Mouse (Mus musculus) MEL (cell line): Measurements from ENCODE around the gene Igsf8. TPM values are rescaled to one million over a fixed set of nuclear protein-coding genes. Genes with fewer than 3 reads are reported as not detected.

Source experiments
- DNase-seq: peaks from one replicate; pipeline ENCODE4 v3.0.0; 2011; ENCODE audit warnings: low read depth, low spot score
- H3K27ac ChIP-seq: 2 replicates; pipeline ENCODE4 v1.5.1; 2012; ENCODE audit warnings: low read depth, mild to moderate bottlenecking, control low read depth, low read length, moderate library complexity; ENCODE audit not compliant: control insufficient read depth
- H3K27me3 ChIP-seq, 2 experiments: fragments of 150-350 bp in 1 of 2; sonication (generic) in 1 of 2; 2 replicates each; pipeline ENCODE4 v1.6.1; 2012; ENCODE audit warnings: low read length in 2 of 2, mild to moderate bottlenecking in 2 of 2, improper control_type of control experiment in 1 of 2, moderate library complexity in 1 of 2; ENCODE audit not compliant: insufficient read depth in 2 of 2, control insufficient read depth in 1 of 2
- H3K36me3 ChIP-seq, 2 experiments: 2 replicates each; pipeline ENCODE4 v1.6.1; 2012 to 2014; ENCODE audit warnings: low read length in 2 of 2, improper control_type of control experiment in 1 of 2, inconsistent platforms in 1 of 2, mild to moderate bottlenecking in 1 of 2; ENCODE audit not compliant: insufficient read depth in 2 of 2, control insufficient read depth in 1 of 2
- H3K4me1 ChIP-seq, 2 experiments: fragments of 150-350 bp in 1 of 2; sonication (generic) in 1 of 2; 2 replicates each; pipeline ENCODE4 v1.6.1; 2012; ENCODE audit warnings: low read length in 2 of 2, improper control_type of control experiment in 1 of 2, mild to moderate bottlenecking in 1 of 2; ENCODE audit not compliant: insufficient read depth in 2 of 2, control insufficient read depth in 1 of 2
- H3K4me3 ChIP-seq, 2 experiments: fragments of 150-350 bp in 1 of 2; sonication (generic) in 1 of 2; 2 replicates each; pipeline ENCODE4 v1.5.1; 2012; ENCODE audit warnings: low read depth in 2 of 2, low read length in 2 of 2, mild to moderate bottlenecking in 2 of 2, moderate library complexity in 2 of 2, control low read depth in 1 of 2, improper control_type of control experiment in 1 of 2; ENCODE audit not compliant: control insufficient read depth in 1 of 2, insufficient read depth in 1 of 2
- H3K79me2 ChIP-seq: 2 replicates; pipeline ENCODE4 v1.6.1; 2012; ENCODE audit warnings: mild to moderate bottlenecking, low read length, moderate library complexity; ENCODE audit not compliant: control insufficient read depth, poor library complexity, insufficient read depth
- H3K9ac ChIP-seq: 2 replicates; pipeline ENCODE4 v1.6.1; 2012; ENCODE audit warnings: low read depth, mild to moderate bottlenecking, control low read depth, low read length, moderate library complexity; ENCODE audit not compliant: control insufficient read depth, poor library complexity, severe bottlenecking
- H3K9me3 ChIP-seq: fragments of 150-350 bp; sonication (generic); replicated peaks from 2 replicates; pipeline ENCODE4 v1.6.1; 2012; ENCODE audit warnings: mild to moderate bottlenecking, low read length, improper control_type of control experiment, moderate library complexity; ENCODE audit not compliant: insufficient read depth
- CHD1 ChIP-seq: IDR thresholded peaks from 2 replicates; pipeline ENCODE4 v1.6.1; 2012; ENCODE audit warnings: low read depth, mild to moderate bottlenecking, inconsistent platforms, low read length, improper control_type of control experiment
- CTCF ChIP-seq, 3 experiments: IDR thresholded peaks in 2 of 3; conservative IDR thresholded peaks in 1 of 3; 2 replicates each; pipeline ENCODE4 v1.5.1; 2011 to 2012; ENCODE audit warnings: low read length in 3 of 3, low read depth in 2 of 3, mild to moderate bottlenecking in 2 of 3, improper control_type of control experiment in 1 of 3, inconsistent platforms in 1 of 3, mixed read lengths in 1 of 3, moderate library complexity in 1 of 3; ENCODE audit not compliant: control insufficient read depth in 1 of 3, insufficient read depth in 1 of 3, poor library complexity in 1 of 3, severe bottlenecking in 1 of 3
- E2F4 ChIP-seq: IDR thresholded peaks from 2 replicates; pipeline ENCODE4 v1.6.1; 2011; ENCODE audit warnings: low read depth, low read length, improper control_type of control experiment, borderline replicate concordance
- ELF1 ChIP-seq: IDR thresholded peaks from 2 replicates; pipeline ENCODE4 v1.6.1; 2014; ENCODE audit warnings: low read depth, mild to moderate bottlenecking, inconsistent platforms, low read length, improper control_type of control experiment, moderate library complexity
- EP300 ChIP-seq, 2 experiments: IDR thresholded peaks; 2 replicates each; pipeline ENCODE4 v1.6.1; 2011; ENCODE audit warnings: improper control_type of control experiment in 2 of 2, low read length in 2 of 2, low read depth in 1 of 2, mild to moderate bottlenecking in 1 of 2
- ETS1 ChIP-seq: IDR thresholded peaks from 2 replicates; pipeline ENCODE4 v1.6.1; 2012; ENCODE audit warnings: low read depth, mild to moderate bottlenecking, inconsistent platforms, low read length, improper control_type of control experiment, moderate library complexity
- GABPA ChIP-seq: IDR thresholded peaks from 2 replicates; pipeline ENCODE4 v1.6.1; 2012; ENCODE audit warnings: low read depth, mild to moderate bottlenecking, inconsistent platforms, low read length, improper control_type of control experiment, moderate library complexity
- GATA1 ChIP-seq: IDR thresholded peaks from 2 replicates; pipeline ENCODE4 v1.6.1; 2011; ENCODE audit warnings: low read depth, low read length, improper control_type of control experiment
- HCFC1 ChIP-seq: IDR thresholded peaks from 2 replicates; pipeline ENCODE4 v1.6.1; 2012; ENCODE audit warnings: low read depth, mild to moderate bottlenecking, inconsistent platforms, low read length, improper control_type of control experiment, moderate library complexity
- MAFK ChIP-seq: IDR thresholded peaks from 2 replicates; pipeline ENCODE4 v1.6.1; 2011; ENCODE audit warnings: low read depth, mild to moderate bottlenecking, low read length, improper control_type of control experiment, borderline replicate concordance
- MAX ChIP-seq: IDR thresholded peaks from 2 replicates; pipeline ENCODE4 v1.6.1; 2011; ENCODE audit warnings: low read length, improper control_type of control experiment
- MAZ ChIP-seq: IDR thresholded peaks from 2 replicates; pipeline ENCODE4 v1.6.1; 2012; ENCODE audit warnings: low read depth, mild to moderate bottlenecking, inconsistent platforms, low read length, improper control_type of control experiment
- MYB ChIP-seq: IDR thresholded peaks from 2 replicates; pipeline ENCODE4 v1.6.1; 2011; ENCODE audit warnings: mild to moderate bottlenecking, low read depth, low read length, improper control_type of control experiment
- NRF1 ChIP-seq: IDR thresholded peaks from 2 replicates; pipeline ENCODE4 v1.6.1; 2014; ENCODE audit warnings: low read depth, mild to moderate bottlenecking, inconsistent platforms, low read length, improper control_type of control experiment, moderate library complexity; ENCODE audit not compliant: poor library complexity, insufficient read depth, severe bottlenecking
- POLR2A ChIP-seq, 2 experiments: IDR thresholded peaks; 2 replicates each; pipeline ENCODE4 v1.6.1; 2011 to 2012; ENCODE audit warnings: low read length in 2 of 2, mild to moderate bottlenecking in 2 of 2, control low read depth in 1 of 2, improper control_type of control experiment in 1 of 2, low read depth in 1 of 2, moderate library complexity in 1 of 2; ENCODE audit not compliant: control insufficient read depth in 1 of 2, insufficient read depth in 1 of 2, poor library complexity in 1 of 2
- POLR2AphosphoS2 ChIP-seq: IDR thresholded peaks from 2 replicates; pipeline ENCODE4 v1.6.1; 2011; ENCODE audit warnings: low read length, improper control_type of control experiment
- POLR2AphosphoS5 ChIP-seq: IDR thresholded peaks from 2 replicates; pipeline ENCODE4 v1.6.1; 2012; ENCODE audit warnings: low read depth, borderline replicate concordance, mild to moderate bottlenecking, inconsistent platforms, low read length, moderate library complexity, mixed read lengths
- RAD21 ChIP-seq: IDR thresholded peaks from 2 replicates; pipeline ENCODE4 v1.6.1; 2011; ENCODE audit warnings: mild to moderate bottlenecking, low read depth, low read length, improper control_type of control experiment
- RCOR1 ChIP-seq: IDR thresholded peaks from 2 replicates; pipeline ENCODE4 v1.6.1; 2012; ENCODE audit warnings: low read depth, mild to moderate bottlenecking, inconsistent platforms, low read length, improper control_type of control experiment
- SIN3A ChIP-seq: IDR thresholded peaks from 2 replicates; pipeline ENCODE4 v1.6.1; 2012; ENCODE audit warnings: low read length, improper control_type of control experiment, inconsistent platforms
- SMC3 ChIP-seq: IDR thresholded peaks from 2 replicates; pipeline ENCODE4 v1.6.1; 2011; ENCODE audit warnings: low read depth, low read length, improper control_type of control experiment
- TBP ChIP-seq: IDR thresholded peaks from 2 replicates; pipeline ENCODE4 v1.8.0; 2011; ENCODE audit warnings: low read depth, low read length, improper control_type of control experiment
- TCF12 ChIP-seq: IDR thresholded peaks from 2 replicates; pipeline ENCODE4 v1.6.1; 2014; ENCODE audit warnings: low read depth, mild to moderate bottlenecking, inconsistent platforms, low read length, improper control_type of control experiment, moderate library complexity
- UBTF ChIP-seq: IDR thresholded peaks from 2 replicates; pipeline ENCODE4 v1.6.1; 2012; ENCODE audit warnings: low read depth, mild to moderate bottlenecking, inconsistent platforms, low read length, improper control_type of control experiment, moderate library complexity, borderline replicate concordance; ENCODE audit not compliant: insufficient read depth
- USF1 ChIP-seq: IDR thresholded peaks from 2 replicates; pipeline ENCODE4 v1.6.1; 2014; ENCODE audit warnings: low read depth, mild to moderate bottlenecking, inconsistent platforms, low read length, improper control_type of control experiment, moderate library complexity
- USF2 ChIP-seq, 2 experiments: IDR thresholded peaks; 2 replicates each; pipeline ENCODE4 v1.6.1; 2011 to 2012; ENCODE audit warnings: improper control_type of control experiment in 2 of 2, low read length in 2 of 2, borderline replicate concordance in 1 of 2, inconsistent platforms in 1 of 2, low read depth in 1 of 2, mild to moderate bottlenecking in 1 of 2; ENCODE audit not compliant: insufficient read depth in 1 of 2
- ZC3H11A ChIP-seq: IDR thresholded peaks from 2 replicates; pipeline ENCODE4 v1.6.1; 2012; ENCODE audit warnings: low read depth, mild to moderate bottlenecking, inconsistent platforms, low read length, improper control_type of control experiment
- ZMIZ1 ChIP-seq: IDR thresholded peaks from 2 replicates; pipeline ENCODE4 v1.6.1; 2012; ENCODE audit warnings: low read depth, mild to moderate bottlenecking, inconsistent platforms, low read length, improper control_type of control experiment, moderate library complexity
- ZNF384 ChIP-seq: IDR thresholded peaks from 2 replicates; pipeline ENCODE4 v1.6.1; 2012; ENCODE audit warnings: low read depth, mild to moderate bottlenecking, inconsistent platforms, low read length, improper control_type of control experiment
- polyA plus RNA-seq, 2 experiments: library from polyadenylated mRNA; stranded (reverse) in 1 of 2; unstranded in 1 of 2; fragments of >175 nt in 1 of 2; fragments of >200 nt in 1 of 2; gene quantifications; 2 replicates each; pipeline versions ENCODE4 v1.2.1 to v1.2.4; 2012; ENCODE audit warnings: low replicate concordance in 2 of 2, low read depth in 1 of 2; ENCODE audit not compliant: insufficient read length in 2 of 2, insufficient read depth in 1 of 2, missing spikeins in 1 of 2
- total RNA-seq: library from RNA; depleted of rRNA; stranded (reverse); fragments of 300-350 nt; gene quantifications from 2 replicates; pipeline ENCODE4 v1.2.3, GENCODE M21; 2012

The Igsf8 gene
- total and polyA plus RNA-seq, 3 experiments, result 88.0 to 97.2 TPM; not detected in 1

DNA sequence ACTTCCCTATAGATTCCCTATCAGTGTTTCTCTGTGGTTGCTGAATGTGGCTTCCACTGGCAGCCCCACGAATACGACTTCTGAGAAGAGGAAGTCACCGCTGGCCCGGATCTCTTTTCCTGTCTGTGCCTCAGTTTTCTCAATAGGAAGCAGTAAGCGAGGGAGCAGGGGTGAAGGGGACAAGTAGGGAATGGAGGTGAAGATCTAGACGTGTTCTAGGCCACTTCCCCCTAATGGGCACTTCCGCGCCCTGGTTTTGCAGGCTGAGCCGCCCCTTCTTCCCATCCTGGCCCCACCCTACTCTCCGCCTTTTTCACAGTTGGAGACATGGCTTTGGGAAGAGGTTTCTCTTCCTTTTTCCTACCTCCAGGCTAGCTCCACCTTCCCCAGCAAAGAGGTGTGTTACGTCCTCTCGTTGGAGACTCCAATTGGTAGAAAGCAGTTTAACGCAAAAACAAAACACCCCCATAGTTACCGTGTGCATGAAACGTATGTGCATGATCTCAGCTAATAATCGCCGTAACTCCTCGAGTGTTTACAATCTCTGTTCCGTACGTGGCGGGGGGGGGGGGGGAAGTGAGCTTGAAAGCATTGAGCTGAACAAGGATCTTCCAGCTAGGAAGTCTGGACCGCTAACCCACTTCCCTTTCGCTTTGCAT is 49.9 kb downstream of the Igsf8 start (continued):
- TF ChIP-seq MAZ (0 out of 2 replicates have a peak, but pooled peaks have one; percentile 6), ZMIZ1 (no peak), GATA1 (peak; percentile 37; the same call in 1 of the 2 replicates), ZNF384 (no peak), CTCF (IDR thresholded peaks at IDR 0.05 in 2 of 3, conservative IDR thresholded peaks at IDR 0.05 in 1 of 3; ENCODE audit: control insufficient read depth in 1 of 3, insufficient read depth in 1 of 3, low read depth in 2 of 3, low read length in 3 of 3, poor library complexity in 1 of 3, severe bottlenecking in 1 of 3) (no peak), RCOR1 (peak; percentile 76), GABPA (no peak)

DNA sequence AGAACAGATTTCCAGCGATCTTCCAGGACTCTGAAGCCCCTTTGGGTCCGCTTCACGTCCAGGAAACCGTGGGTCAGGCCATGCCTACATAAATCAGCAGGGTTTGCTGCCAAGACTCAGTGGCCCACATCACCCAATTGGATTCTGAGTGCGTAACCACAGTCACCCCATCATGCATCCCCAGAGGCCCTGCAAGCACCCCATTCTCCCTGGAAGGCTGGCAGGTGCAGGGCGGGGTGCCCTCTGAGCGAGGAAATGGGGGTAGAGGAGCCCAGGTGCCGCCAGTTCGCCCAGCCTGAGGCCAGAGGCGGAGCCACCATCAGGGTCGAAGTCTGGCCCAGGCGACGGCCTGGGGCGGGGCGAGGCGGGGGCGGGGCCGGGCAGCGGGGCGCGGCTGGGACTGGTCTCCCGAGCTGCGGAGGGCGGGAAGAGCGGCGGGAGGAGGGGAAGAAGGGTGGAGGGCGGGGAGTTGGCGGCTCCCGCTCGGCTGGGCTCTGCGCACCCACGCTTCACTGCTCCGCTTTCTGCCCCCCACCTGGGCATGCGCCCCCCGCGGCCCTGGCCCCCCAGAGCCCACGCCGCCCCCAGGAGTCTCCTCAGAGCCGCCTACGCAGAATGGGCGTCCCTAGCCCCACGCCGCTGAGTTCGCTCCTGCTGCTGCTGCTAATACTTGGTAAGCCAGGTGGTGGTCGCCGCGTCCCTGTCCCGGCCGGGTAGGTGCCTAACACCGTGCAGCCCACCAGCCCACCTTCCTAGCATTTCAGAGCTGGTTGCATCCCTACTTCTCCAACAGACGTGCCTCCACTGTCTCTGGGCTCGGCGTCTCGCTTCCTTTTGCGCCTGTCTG is 50.7 kb downstream of the Igsf8 start:
- H3K27me3 ChIP-seq, result no peaks in the 10 kb centered on the region
- peak overlapping the region; percentile 86 to 93 for H3K4me3 ChIP-seq
- peak overlapping the region; percentile 90 for H3K9ac ChIP-seq
- H3K27ac ChIP-seq, result peak overlapping the region; percentile 62
- peaks cover 22% of the 10 kb centered on the region for H3K79me2 ChIP-seq
- H3K36me3 ChIP-seq, result 0 out of 4 replicates have a peak, but pooled peaks cover 0 to 3% of the 10 kb centered on the region in 2 experiments
- H3K4me1 ChIP-seq, result peaks cover 2 to 10% of the 10 kb centered on the region in 2 experiments
- no peaks in the 10 kb centered on the region for H3K9me3 ChIP-seq
- DNase-seq, result peak; percentile 89
- TF ChIP-seq GABPA, result no peak
- TF ChIP-seq ETS1, result no peak
- no peak for TF ChIP-seq POLR2AphosphoS2
- TF ChIP-seq ZC3H11A, result no peak
- 0 out of 2 replicates have a peak, but pooled peaks have one; percentile 1 for TF ChIP-seq TBP
- no peak for TF ChIP-seq ZNF384
- TF ChIP-seq POLR2A (IDR thresholded peaks at IDR 0.05; ENCODE audit: control insufficient read depth in 1 of 2, insufficient read depth in 1 of 2, low read depth in 1 of 2, low read length in 2 of 2, poor library complexity in 1 of 2), result peak; percentile 33 to 56; a peak in 2 of 4 replicates
- no peak for TF ChIP-seq ZMIZ1
- no peak for TF ChIP-seq RAD21
- TF ChIP-seq HCFC1, result no peak; the same call in 1 of the 2 replicates
- no peak for TF ChIP-seq MAFK
- TF ChIP-seq GATA1, result no peak
- no peak for TF ChIP-seq CHD1
- no peak for TF ChIP-seq USF1
- no peak for TF ChIP-seq MYB
- TF ChIP-seq ELF1, result no peak
- no peak; the same call in 1 of the 2 replicates for TF ChIP-seq MAZ
- TF ChIP-seq NRF1, result peak; percentile 56; the same call in 1 of the 2 replicates
- TF ChIP-seq CTCF (IDR thresholded peaks at IDR 0.05 in 2 of 3, conservative IDR thresholded peaks at IDR 0.05 in 1 of 3; ENCODE audit: control insufficient read depth in 1 of 3, insufficient read depth in 1 of 3, low read depth in 2 of 3, low read length in 3 of 3, poor library complexity in 1 of 3, severe bottlenecking in 1 of 3), result no peak
- no peak for TF ChIP-seq UBTF
- TF ChIP-seq RCOR1, result no peak
- TF ChIP-seq MAX, result no peak
- TF ChIP-seq E2F4, result no peak
- no peak for TF ChIP-seq USF2 (IDR thresholded peaks at IDR 0.05; ENCODE audit: borderline replicate concordance in 1 of 2, insufficient read depth in 1 of 2, low read depth in 1 of 2, low read length in 2 of 2)
- TF ChIP-seq TCF12, result 0 out of 2 replicates have a peak, but pooled peaks have one; percentile 13
- TF ChIP-seq SIN3A, result peak; percentile 3; the same call in 1 of the 2 replicates
- TF ChIP-seq POLR2AphosphoS5, result no peak
- TF ChIP-seq SMC3, result 0 out of 2 replicates have a peak, but pooled peaks have one; percentile 3
- TF ChIP-seq EP300 (IDR thresholded peaks at IDR 0.05; ENCODE audit: low read depth in 1 of 2, low read length in 2 of 2), result no peak
